Comparison of ENCODE assay signal across 12 mouse cellular contexts in the genomic region with DNA sequence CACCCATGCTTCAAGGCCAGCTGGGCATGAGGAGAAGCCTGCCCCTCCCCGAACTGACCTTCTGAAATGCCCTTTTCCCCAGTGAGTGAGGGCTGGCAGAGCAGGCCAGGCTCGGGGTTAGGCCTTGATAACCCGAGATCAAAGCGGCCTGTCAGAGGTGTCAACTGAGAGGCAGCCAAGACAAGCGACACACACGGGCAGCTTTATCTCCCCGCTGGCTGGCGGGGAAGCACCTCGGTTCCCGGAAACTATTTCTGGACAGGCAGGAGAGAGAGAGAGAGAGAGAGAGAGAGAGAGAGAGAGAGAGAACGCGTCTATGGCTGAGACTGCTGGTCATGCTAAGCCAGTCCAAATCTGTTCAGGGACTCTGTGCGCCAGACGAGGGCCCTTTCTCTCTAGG.
DNase-seq lines count a peak whose midpoint lies in the region; ATAC-seq lines count a peak whose summit lies in the region.
"Had no signal": no experiment of that assay in that cellular context is flagged by ENCODE, and none has a peak within 500 bp of the region (broad histone marks: within the 10 kb centered on the region; RNA-seq: fewer than 3 reads in every experiment).

No protein-coding gene starts in this region.

- ATAC-seq in heart, embryonic 14.5 days (ENCODE audit: insufficient number of reproducible peaks, insufficient read depth, low FRiP score, low read depth), result peak; percentile 93
- ATAC-seq in liver, embryonic 12.5 days, result peak; percentile 58
- ATAC-seq: activated CD4-positive, CD25-positive, alpha-beta regulatory T cell, adult 4 months had no signal

- peaks cover 12% of the 10 kb centered on the region for H3K9me3 ChIP-seq in heart, embryonic 14.5 days (ENCODE audit: control insufficient read depth, low read length)
- H3K9me3 ChIP-seq in liver, embryonic 12.5 days (replicated peaks), result peaks cover 27% of the 10 kb centered on the region
- peaks cover 22% of the 10 kb centered on the region for H3K9me3 ChIP-seq in forebrain, embryonic 10.5 days
- H3K9me3 ChIP-seq: embryonic facial prominence, embryonic 15.5 days; stomach, embryonic 15.5 days had no signal

- no peak overlapping the region for H3K4me3 ChIP-seq in heart, embryonic 14.5 days (ENCODE audit: control insufficient read depth in 1 of 2, insufficient read depth in 1 of 2, low read depth in 1 of 2, low read length in 2 of 2)
- no peak overlapping the region for H3K4me3 ChIP-seq in liver, embryonic 12.5 days
- H3K4me3 ChIP-seq in forebrain, embryonic 10.5 days, result no peak overlapping the region
- H3K4me3 ChIP-seq: embryonic facial prominence, embryonic 15.5 days; stomach, embryonic 15.5 days had no signal

- no peaks in the 10 kb centered on the region for H3K36me3 ChIP-seq in heart, embryonic 14.5 days (ENCODE audit: control insufficient read depth, insufficient read depth, low read length)
- no peaks in the 10 kb centered on the region; the same call in 1 of the 2 replicates for H3K36me3 ChIP-seq in liver, embryonic 12.5 days
- H3K36me3 ChIP-seq in forebrain, embryonic 10.5 days (replicated peaks), result no peaks in the 10 kb centered on the region
- H3K36me3 ChIP-seq: embryonic facial prominence, embryonic 15.5 days; stomach, embryonic 15.5 days had no signal

- peak; percentile 51 to 58 for DNase-seq in adrenal gland, adult 18-20 months (ENCODE audit: low spot score in 2 of 2)
- peak; percentile 83 for DNase-seq in adrenal gland, postnatal 10 days
- no peak for DNase-seq in T-cell, adult 2 months (ENCODE audit: low spot score)
- no peak for DNase-seq in forebrain, embryonic 10.5 days (ENCODE audit: extremely low spot score, low spot score)
- no peak for DNase-seq in spleen, adult 18-20 months
- DNase-seq: cerebellum, adult 11 months; lung, adult 2 months had no signal

- WGBS in heart, embryonic 14.5 days, result 3% methylated on average over 14 of the region's 14 CpGs
- 20% methylated on average over 14 of the region's 14 CpGs for WGBS in liver, embryonic 12.5 days (ENCODE audit: insufficient replicate concordance)
- WGBS in forebrain, embryonic 10.5 days, result 83% methylated on average over 14 of the region's 14 CpGs

- H3K27me3 ChIP-seq in heart, embryonic 14.5 days (ENCODE audit: control insufficient read depth, insufficient read depth, low read length), result no peaks in the 10 kb centered on the region
- H3K27me3 ChIP-seq in liver, embryonic 12.5 days (replicated peaks), result no peaks in the 10 kb centered on the region
- H3K27me3 ChIP-seq in forebrain, embryonic 10.5 days (ENCODE audit: poor library complexity, severe bottlenecking), result no peaks in the 10 kb centered on the region
- H3K27me3 ChIP-seq: embryonic facial prominence, embryonic 15.5 days; stomach, embryonic 15.5 days had no signal

- H3K4me2 ChIP-seq in heart, embryonic 14.5 days (ENCODE audit: low read length), result peak overlapping the region; percentile 39
- H3K4me2 ChIP-seq in liver, embryonic 12.5 days, result no peak overlapping the region
- H3K4me2 ChIP-seq: embryonic facial prominence, embryonic 15.5 days; stomach, embryonic 15.5 days had no signal

- H3K9ac ChIP-seq in heart, embryonic 14.5 days (ENCODE audit: low read length), result no peak overlapping the region
- no peak overlapping the region for H3K9ac ChIP-seq in liver, embryonic 12.5 days
- H3K9ac ChIP-seq: embryonic facial prominence, embryonic 15.5 days; stomach, embryonic 15.5 days had no signal

- peak overlapping the region; percentile 71 to 88 for H3K27ac ChIP-seq in heart, embryonic 14.5 days (replicated peaks in 1 of 2; ENCODE audit: control insufficient read depth in 1 of 2, insufficient read depth in 1 of 2, low read depth in 2 of 2, low read length in 2 of 2)
- peak overlapping the region; percentile 55; the same call in 1 of the 2 replicates for H3K27ac ChIP-seq in liver, embryonic 12.5 days
- no peak overlapping the region for H3K27ac ChIP-seq in forebrain, embryonic 10.5 days
- H3K27ac ChIP-seq: embryonic facial prominence, embryonic 15.5 days; stomach, embryonic 15.5 days had no signal

- peaks cover 6 to 14% of the 10 kb centered on the region in 2 experiments for H3K4me1 ChIP-seq in heart, embryonic 14.5 days (ENCODE audit: control insufficient read depth in 2 of 2, insufficient read depth in 2 of 2, low read length in 2 of 2)
- H3K4me1 ChIP-seq in liver, embryonic 12.5 days, result 0 out of 2 replicates have a peak, but pooled peaks cover 3% of the 10 kb centered on the region
- H3K4me1 ChIP-seq in forebrain, embryonic 10.5 days, result no peaks in the 10 kb centered on the region
- H3K4me1 ChIP-seq: embryonic facial prominence, embryonic 15.5 days had no signal

Comparison
In these comparisons a context has a peak if more than half of its experiments do, and no peak if none do; other contexts are left out.
1. DNase-seq: peak in adrenal gland, adult 18-20 months (2 of 2) and adrenal gland, postnatal 10 days (single experiment); none in T-cell, adult 2 months (single experiment), forebrain, embryonic 10.5 days (single experiment) and spleen, adult 18-20 months (0 of 2).